Mouse (Mus musculus) erythroblast, adult 5-6 weeks (primary cell): ENCODE measurements around the gene Tas1r1. TPM values are rescaled to one million over a fixed set of nuclear protein-coding genes. Genes with fewer than 3 reads are reported as not detected.
"Not testable (repeated sequence)": the region's sequence is repeated elsewhere in the genome, so short reads cannot be mapped to it uniquely, and the experiment has no call there.

ENCODE experiments used
- ATAC-seq: replicated peaks from 2 replicates; pipeline ENCODE4 v1.8.0; 2016; ENCODE audit warnings: moderate number of reproducible peaks, mild to moderate bottlenecking, moderate TSS enrichment, inconsistent platforms; ENCODE audit not compliant: poor library complexity, low FRiP score, severe bottlenecking
- total RNA-seq, 2 experiments: library from RNA; stranded (forward) in 1 of 2; stranded (reverse) in 1 of 2; fragments of 150-400 nt in 1 of 2; fragments of 200-764, 138-1000 nt in 1 of 2; gene quantifications; 2 replicates each; pipeline versions ENCODE4 v1.2.3 to v1.2.4; 2015 to 2017; ENCODE audit warnings: low replicate concordance in 2 of 2

Tas1r1 gene
- total RNA-seq, 2 experiments from 2014 or later: not detected

- no peak for ATAC-seq
Measured at GRCm38 (mm10) chr4:152062390-152063110, 24.2 kb upstream of the Tas1r1 start.

- no peak for ATAC-seq
Measured at GRCm38 (mm10) chr4:152044609-152045008, 6.2 kb upstream of the Tas1r1 start.

- no peak for ATAC-seq
Measured at GRCm38 (mm10) chr4:152043171-152043570, 4.8 kb upstream of the Tas1r1 start.

- no peak for ATAC-seq
Measured at GRCm38 (mm10) chr4:152041924-152042641, 3.7 kb upstream of the Tas1r1 start.

GRCm38 (mm10) chr4:152039831-152040310 lies 1.5 kb upstream of the Tas1r1 start:
- ATAC-seq: peak; percentile 9

GRCm38 (mm10) chr4:152038985-152039830 lies 840 bp upstream of the Tas1r1 start, which contains the start of gene Nol9:
Gene Nol9 (plus strand): TSS chr4:152039321.
- peak; percentile 90 for ATAC-seq

- ATAC-seq: not testable (repeated sequence)
Measured at GRCm38 (mm10) chr4:152036464-152036863, 1.9 kb downstream of the Tas1r1 start.

GRCm38 (mm10) chr4:152032922-152033321 lies 5.4 kb downstream of the Tas1r1 start:
- ATAC-seq: no peak

GRCm38 (mm10) chr4:152029997-152030396 lies 8.4 kb downstream of the Tas1r1 start:
- ATAC-seq: no peak

- ATAC-seq: no peak
Measured at GRCm38 (mm10) chr4:152029087-152029486, 9.3 kb downstream of the Tas1r1 start.

GRCm38 (mm10) chr4:152028456-152028855 lies 9.9 kb downstream of the Tas1r1 start:
- no peak for ATAC-seq

GRCm38 (mm10) chr4:152027524-152027923 lies 10.8 kb downstream of the Tas1r1 start, which contains the start of gene Zbtb48:
Gene Zbtb48 (minus strand): TSS chr4:152027671.
- ATAC-seq: peak; percentile 93

- no peak; the same call in none of the 2 replicates for ATAC-seq
Measured at GRCm38 (mm10) chr4:152026751-152027508, 11.4 kb downstream of the Tas1r1 start.

- ATAC-seq: no peak
Measured at GRCm38 (mm10) chr4:152024525-152024924, 13.8 kb downstream of the Tas1r1 start.

GRCm38 (mm10) chr4:152022506-152022905 lies 15.9 kb downstream of the Tas1r1 start:
- no peak for ATAC-seq

GRCm38 (mm10) chr4:152021568-152022097 lies 16.7 kb downstream of the Tas1r1 start:
- no peak for ATAC-seq

- no peak for ATAC-seq
Measured at GRCm38 (mm10) chr4:152020024-152020423, 18.3 kb downstream of the Tas1r1 start.

- ATAC-seq: no peak
Measured at GRCm38 (mm10) chr4:152019073-152019472, 19.3 kb downstream of the Tas1r1 start.
